Mouse (Mus musculus) kidney, embryonic 14.5 days (tissue): ENCODE data around the gene B3gntl1. TPM values are rescaled to one million over a fixed set of nuclear protein-coding genes. Genes with fewer than 3 reads are reported as not detected.

Experiments
- ATAC-seq: fragments of 200-750 bp; cut with Nextera tagmentation; 2 replicates; pipeline ENCODE4 v1.8.0; 2017; ENCODE audit warnings: moderate number of reproducible peaks, mild to moderate bottlenecking, moderate TSS enrichment, moderate library complexity; ENCODE audit not compliant: low FRiP score, low TSS enrichment
- H3K27ac ChIP-seq: fragments of 300-500 bp; sonication (generic); 2 replicates; pipeline ENCODE4 v1.5.1; 2014; ENCODE audit warnings: low read depth, mild to moderate bottlenecking, low read length, moderate library complexity, mixed read lengths
- H3K27me3 ChIP-seq: fragments of 300-500 bp; sonication (generic); 2 replicates; pipeline ENCODE4 v1.6.1; 2014; ENCODE audit warnings: mild to moderate bottlenecking, low read length; ENCODE audit not compliant: control insufficient read depth, insufficient read depth
- H3K36me3 ChIP-seq: fragments of 300-500 bp; sonication (generic); 2 replicates; pipeline ENCODE4 v1.6.1; 2014; ENCODE audit warnings: low read length, mixed read lengths; ENCODE audit not compliant: control insufficient read depth, insufficient read depth
- H3K4me1 ChIP-seq: fragments of 300-500 bp; sonication (generic); 2 replicates; pipeline ENCODE4 v1.6.1; 2014; ENCODE audit warnings: low read length, mixed read lengths; ENCODE audit not compliant: control insufficient read depth, insufficient read depth
- H3K4me2 ChIP-seq: fragments of 300-500 bp; sonication (generic); replicated peaks from 2 replicates; pipeline ENCODE4 v1.6.1; 2014; ENCODE audit warnings: low read depth, mild to moderate bottlenecking, low read length
- H3K4me3 ChIP-seq: fragments of 300-500 bp; sonication (generic); 2 replicates; pipeline ENCODE4 v1.5.1; 2014; ENCODE audit warnings: mild to moderate bottlenecking, low read length
- H3K9ac ChIP-seq: fragments of 300-500 bp; sonication (generic); 2 replicates; pipeline ENCODE4 v1.6.1; 2014; ENCODE audit warnings: low read depth, mild to moderate bottlenecking, low read length, moderate library complexity
- H3K9me3 ChIP-seq: fragments of 300-500 bp; sonication (generic); 2 replicates; pipeline ENCODE4 v1.6.1; 2016; ENCODE audit warnings: low read length; ENCODE audit not compliant: control insufficient read depth
- WGBS: fragments of 180-500 bp; shearing (Covaris S2); extraction: QIAGEN DNeasy Blood & Tissue Kit; methylation state at CpG from one replicate; pipeline ENCODE4 v1.1.7; 2014; 5-methylcytosine and 5-hydroxymethylcytosine counted together
- polyA plus RNA-seq: library from polyadenylated mRNA; unstranded; fragments of >200 nt; fragmentation: Nextera tagmentation; extraction: Ambion mirVana; gene quantifications from 2 replicates; pipeline ENCODE4 v1.2.1, GENCODE M21; 2014

Gene B3gntl1
- polyA plus RNA-seq, 1 experiment from 2014 or later, result 7.6 TPM

- Histone ChIP-seq H3K36me3 (no peaks in the 10 kb centered on the region), H3K27ac (no peak overlapping the region), H3K4me1 (0 out of 2 replicates have a peak, but pooled peaks cover 3% of the 10 kb centered on the region), H3K4me3 (no peak overlapping the region), H3K4me2 (no peak overlapping the region), H3K9me3 (no peaks in the 10 kb centered on the region), H3K9ac (no peak overlapping the region), H3K27me3 (no peaks in the 10 kb centered on the region)
- ATAC-seq, result no peak
- WGBS, result 95% methylated on average over 2 of the region's 2 CpGs
These were observed 15.1 kb upstream of the B3gntl1 start for GRCm38 (mm10) chr11:121688024-121688423.

GRCm38 (mm10) chr11:121686674-121687073 lies 13.7 kb upstream of the B3gntl1 start:
- H3K4me3 ChIP-seq, result no peak overlapping the region
- no peak overlapping the region for H3K4me2 ChIP-seq
- no peaks in the 10 kb centered on the region for H3K27me3 ChIP-seq
- H3K9ac ChIP-seq, result no peak overlapping the region
- WGBS, result 48% methylated on average over 5 of the region's 5 CpGs
- 0 out of 2 replicates have a peak, but pooled peaks cover 3% of the 10 kb centered on the region for H3K4me1 ChIP-seq
- H3K9me3 ChIP-seq, result no peaks in the 10 kb centered on the region
- no peak overlapping the region for H3K27ac ChIP-seq
- no peaks in the 10 kb centered on the region for H3K36me3 ChIP-seq
- ATAC-seq, result no peak

- Histone ChIP-seq H3K4me3 (no peak overlapping the region), H3K4me1 (0 out of 2 replicates have a peak, but pooled peaks cover 3% of the 10 kb centered on the region), H3K27ac (no peak overlapping the region), H3K27me3 (no peaks in the 10 kb centered on the region), H3K36me3 (no peaks in the 10 kb centered on the region), H3K4me2 (no peak overlapping the region), H3K9me3 (no peaks in the 10 kb centered on the region), H3K9ac (no peak overlapping the region)
- no peak for ATAC-seq
- WGBS, result 61% methylated on average over 4 of the region's 4 CpGs
These were observed 13.1 kb upstream of the B3gntl1 start for GRCm38 (mm10) chr11:121686091-121686490.

- H3K4me3 ChIP-seq, result no peak overlapping the region
- no peaks in the 10 kb centered on the region for H3K36me3 ChIP-seq
- WGBS, result 56% methylated on average over 6 of the region's 6 CpGs
- H3K27ac ChIP-seq, result no peak overlapping the region
- no peaks in the 10 kb centered on the region for H3K9me3 ChIP-seq
- no peak for ATAC-seq
- 0 out of 2 replicates have a peak, but pooled peaks cover 3% of the 10 kb centered on the region for H3K4me1 ChIP-seq
- H3K9ac ChIP-seq, result no peak overlapping the region
- no peak overlapping the region for H3K4me2 ChIP-seq
- no peaks in the 10 kb centered on the region for H3K27me3 ChIP-seq
These were observed 12.6 kb upstream of the B3gntl1 start for GRCm38 (mm10) chr11:121685491-121686001.

- Histone ChIP-seq H3K9ac (no peak overlapping the region), H3K4me2 (no peak overlapping the region), H3K27ac (no peak overlapping the region), H3K4me3 (no peak overlapping the region), H3K4me1 (0 out of 2 replicates have a peak, but pooled peaks cover 3% of the 10 kb centered on the region), H3K27me3 (no peaks in the 10 kb centered on the region), H3K36me3 (no peaks in the 10 kb centered on the region), H3K9me3 (no peaks in the 10 kb centered on the region)
- ATAC-seq, result no peak
- WGBS, result 51% methylated on average over 3 of the region's 3 CpGs
These were observed 10.3 kb upstream of the B3gntl1 start for GRCm38 (mm10) chr11:121683243-121683642.

GRCm38 (mm10) chr11:121680750-121681149 lies 7.8 kb upstream of the B3gntl1 start:
- H3K4me2 ChIP-seq, result no peak overlapping the region
- no peaks in the 10 kb centered on the region for H3K36me3 ChIP-seq
- 65% methylated on average over 5 of the region's 5 CpGs for whole genome bisulfite sequencing
- H3K27ac ChIP-seq, result no peak overlapping the region
- no peak for ATAC-seq
- peaks cover 3% of the 10 kb centered on the region; the same call in 1 of the 2 replicates for H3K9me3 ChIP-seq
- H3K4me1 ChIP-seq, result 0 out of 2 replicates have a peak, but pooled peaks cover under 1% of the 10 kb centered on the region
- H3K4me3 ChIP-seq, result no peak overlapping the region
- H3K27me3 ChIP-seq, result no peaks in the 10 kb centered on the region
- H3K9ac ChIP-seq, result no peak overlapping the region

- Histone ChIP-seq H3K4me1 (no peaks in the 10 kb centered on the region), H3K4me2 (no peak overlapping the region), H3K27ac (no peak overlapping the region), H3K9ac (no peak overlapping the region), H3K27me3 (no peaks in the 10 kb centered on the region), H3K4me3 (no peak overlapping the region), H3K36me3 (no peaks in the 10 kb centered on the region), H3K9me3 (peaks cover 3% of the 10 kb centered on the region; the same call in 1 of the 2 replicates)
- WGBS, result 77% methylated on average over 2 of the region's 2 CpGs
- no peak for ATAC-seq
These were observed 6.6 kb upstream of the B3gntl1 start for GRCm38 (mm10) chr11:121679581-121679980.

- 87% methylated on average over 2 of the region's 2 CpGs for WGBS
- no peaks in the 10 kb centered on the region for H3K36me3 ChIP-seq
- ATAC-seq, result no peak
These were observed 3.9 kb upstream of the B3gntl1 start for GRCm38 (mm10) chr11:121676836-121677235.

GRCm38 (mm10) chr11:121673629-121674028 lies 676 bp upstream of the B3gntl1 start:
- H3K4me2 ChIP-seq, result peak overlapping the region; percentile 77
- peak overlapping the region; percentile 94 for H3K27ac ChIP-seq
- peak overlapping the region; percentile 72 for H3K4me3 ChIP-seq
- H3K27me3 ChIP-seq, result no peaks in the 10 kb centered on the region
- H3K36me3 ChIP-seq, result no peaks in the 10 kb centered on the region
- H3K9me3 ChIP-seq, result peaks cover 3% of the 10 kb centered on the region; the same call in 1 of the 2 replicates
- 0 out of 2 replicates have a peak, but pooled peaks cover 5% of the 10 kb centered on the region for H3K4me1 ChIP-seq
- peak; percentile 25 for ATAC-seq
- WGBS, result 73% methylated on average over 7 of the region's 7 CpGs
- H3K9ac ChIP-seq, result peak overlapping the region; percentile 77

More at GRCm38 (mm10) chr11:121676836-121677235, 3.9 kb upstream of the B3gntl1 start:
- Histone ChIP-seq H3K4me1 (0 out of 2 replicates have a peak, but pooled peaks cover 5% of the 10 kb centered on the region), H3K4me3 (no peak overlapping the region), H3K4me2 (no peak overlapping the region), H3K9ac (no peak overlapping the region), H3K9me3 (peaks cover 3% of the 10 kb centered on the region; the same call in 1 of the 2 replicates), H3K27ac (no peak overlapping the region), H3K27me3 (no peaks in the 10 kb centered on the region)
